Mouse (Mus musculus) T-helper 17 cell (primary cell): ENCODE measurements around the gene Aco2.

Source experiments
- in situ Hi-C, 2 experiments: fragments of 300-600 bp; cut with MboI, MseI; formaldehyde crosslinking; loops; 1 replicate in 1 of 2; 2 replicates in 1 of 2; pipeline ENCODE4 v1.15.1; 2025; ENCODE audit warnings: high pct_unique_total_duplicates in 2 of 2

The Aco2 gene

DNA sequence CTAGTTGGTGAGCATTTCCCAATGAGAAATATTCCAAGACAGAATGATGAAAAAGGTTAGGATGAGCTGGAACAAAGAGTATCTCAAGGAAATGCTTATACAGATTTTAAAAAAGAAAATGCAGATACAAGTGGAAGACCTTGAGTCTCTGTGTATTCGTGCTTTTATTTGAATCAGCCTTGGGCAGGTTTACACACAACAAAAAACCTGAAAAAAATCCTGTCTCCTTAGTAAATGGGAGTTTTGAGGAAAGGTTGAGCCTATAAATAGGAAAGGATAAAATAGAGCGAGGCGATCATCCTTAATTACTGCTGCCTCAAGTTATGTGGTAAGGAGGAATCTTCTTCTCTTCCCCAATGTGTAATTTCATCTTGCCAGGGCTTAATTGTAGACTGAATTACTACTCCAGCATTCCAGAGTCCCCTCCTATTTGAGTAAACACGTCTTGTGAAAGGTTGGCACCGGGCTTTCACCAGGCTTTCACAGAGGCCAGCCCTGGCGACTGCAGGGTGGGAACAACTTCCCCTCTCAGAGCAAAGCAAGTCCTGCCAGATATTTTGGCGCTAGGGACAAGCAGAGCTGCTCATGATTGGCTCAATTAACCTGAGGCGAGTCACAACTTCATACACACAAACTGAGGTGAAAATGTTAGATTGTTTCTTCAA, 11.5 kb upstream of the Aco2 start:
- in situ Hi-C loops = loop anchor here in 1 of 2 experiments (25.0 kb wide), 1 partner anchor 1252 kb away; the partner anchor contains the start of gene Rrp7a

DNA sequence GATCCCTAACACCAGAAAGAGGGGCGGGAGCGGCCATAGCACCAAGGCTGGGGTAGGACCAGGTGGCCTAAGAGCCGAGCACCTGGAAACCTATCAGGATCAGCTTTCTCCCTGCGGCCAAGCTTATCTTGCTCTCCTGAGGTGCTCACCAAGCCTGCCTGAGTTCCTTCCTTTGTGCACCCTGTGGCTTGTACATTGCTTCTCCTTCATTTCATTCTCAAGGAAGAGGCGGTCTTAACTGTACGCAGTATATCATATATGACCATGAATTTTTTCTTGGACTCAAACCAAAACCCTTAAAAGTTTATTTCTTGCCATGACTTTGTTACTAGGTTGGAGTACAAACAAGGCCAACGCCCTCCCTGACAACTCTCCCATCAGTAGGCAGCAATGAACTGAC, 7.9 kb upstream of the Aco2 start:
- in situ Hi-C loops = loop anchor here in 1 of 2 experiments (25.0 kb wide), 1 partner anchor 1248 kb away; the partner anchor contains the start of gene Rrp7a

DNA sequence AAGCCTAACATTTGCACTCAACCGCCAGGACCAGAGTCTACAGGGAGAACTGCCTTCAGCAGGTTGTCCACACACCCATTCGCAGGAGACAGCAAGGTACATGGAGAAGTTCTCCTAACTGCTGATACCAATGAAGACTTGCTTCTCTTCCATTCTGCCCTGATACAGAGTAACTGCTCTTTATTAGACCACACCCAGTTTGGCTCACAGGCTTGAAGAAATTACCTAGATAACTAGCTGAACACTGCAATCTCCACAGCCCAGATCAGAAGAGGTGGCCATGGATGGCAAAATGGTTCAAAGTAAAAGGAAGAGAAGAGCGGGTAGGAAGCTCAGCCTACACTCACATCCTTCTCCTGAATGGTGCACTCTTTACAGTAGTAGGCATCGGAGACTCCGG, 2.1 kb upstream of the Aco2 start:
- in situ Hi-C loops = loop anchor here in 1 of 2 experiments (25.0 kb wide), 1 partner anchor 1242 kb away; the partner anchor contains the start of gene Rrp7a

DNA sequence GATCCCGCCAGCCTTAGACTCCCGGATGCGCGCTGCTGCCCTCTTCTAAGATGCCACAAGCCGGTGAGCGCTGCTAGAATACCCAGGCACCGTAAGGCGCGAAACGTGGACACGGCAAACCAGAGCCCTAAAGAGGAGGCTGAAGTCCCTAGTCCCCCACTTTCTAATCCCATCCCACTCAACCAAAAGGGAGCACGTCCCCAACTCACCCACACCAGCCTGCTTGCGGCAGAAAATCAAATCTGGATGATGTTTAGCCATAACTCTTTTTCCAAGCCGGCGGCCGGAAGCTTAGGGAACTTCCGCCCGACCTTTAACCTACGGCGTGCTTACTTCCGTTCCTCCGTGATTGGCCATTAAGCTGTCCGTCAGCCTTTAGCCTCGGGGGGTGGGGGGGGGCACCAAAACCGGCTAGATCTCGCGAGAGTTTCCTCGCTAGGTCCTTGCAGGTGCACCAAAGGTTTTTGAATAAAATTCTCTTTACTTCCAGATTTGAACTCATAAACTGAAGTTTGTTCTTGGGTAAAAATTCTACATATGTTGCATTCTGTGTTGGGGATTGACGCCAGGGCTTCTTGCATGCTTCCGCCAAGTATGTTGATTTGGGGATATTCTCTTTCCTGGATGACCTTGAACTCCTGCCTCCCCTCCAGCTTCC, 376 bp upstream of the Aco2 start, which contains the start of gene Phf5a:
Phf5a (minus strand) TSS at position 308 of the 658 bp plus-strand sequence.
- in situ Hi-C loops = loop anchor here in 1 of 2 experiments (25.0 kb wide), 1 partner anchor 1241 kb away; the partner anchor contains the start of gene Rrp7a

DNA sequence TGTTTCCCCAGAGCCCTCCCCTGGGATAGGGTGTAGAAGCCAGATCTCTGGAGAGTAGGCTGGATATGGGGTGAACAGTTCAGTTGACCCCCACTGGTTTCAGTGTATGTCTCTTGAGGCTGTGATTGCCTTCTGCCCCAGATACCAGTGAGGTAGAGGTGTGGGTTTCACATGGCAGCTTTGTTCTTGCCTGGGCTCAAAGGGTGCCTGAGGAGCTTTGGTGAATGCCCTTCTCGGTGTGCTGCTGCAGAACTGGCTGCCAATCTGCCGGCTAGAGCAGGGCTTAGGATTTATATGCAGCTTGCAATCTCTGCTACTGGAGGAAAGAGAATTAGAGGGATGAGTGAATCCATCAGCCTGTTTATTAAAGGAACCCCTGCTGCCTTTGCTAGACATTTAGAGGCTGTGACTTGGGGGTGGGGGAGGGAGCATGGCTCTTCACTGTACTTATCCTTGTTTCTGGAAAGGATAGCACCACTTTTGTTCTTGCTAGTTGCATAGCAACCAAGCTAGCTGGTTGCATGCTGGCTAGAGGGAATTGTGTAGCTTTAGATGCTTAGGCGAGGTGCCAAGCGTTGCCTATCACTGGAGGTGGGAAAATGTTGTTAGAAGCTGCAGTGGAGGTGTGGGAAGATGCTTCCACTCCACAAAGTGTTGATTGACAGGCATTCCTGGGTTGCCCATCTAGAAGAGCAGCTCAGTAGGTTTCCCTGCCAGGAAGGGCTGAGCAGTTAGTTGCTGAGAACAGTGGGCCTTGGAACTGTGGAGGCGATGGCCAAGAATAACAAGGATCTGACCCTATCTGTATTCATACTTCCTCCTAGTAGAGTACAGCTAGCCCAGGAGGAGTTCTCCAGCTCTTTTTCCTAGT, 7.7 kb downstream of the Aco2 start:
- in situ Hi-C loops = no loop called here

DNA sequence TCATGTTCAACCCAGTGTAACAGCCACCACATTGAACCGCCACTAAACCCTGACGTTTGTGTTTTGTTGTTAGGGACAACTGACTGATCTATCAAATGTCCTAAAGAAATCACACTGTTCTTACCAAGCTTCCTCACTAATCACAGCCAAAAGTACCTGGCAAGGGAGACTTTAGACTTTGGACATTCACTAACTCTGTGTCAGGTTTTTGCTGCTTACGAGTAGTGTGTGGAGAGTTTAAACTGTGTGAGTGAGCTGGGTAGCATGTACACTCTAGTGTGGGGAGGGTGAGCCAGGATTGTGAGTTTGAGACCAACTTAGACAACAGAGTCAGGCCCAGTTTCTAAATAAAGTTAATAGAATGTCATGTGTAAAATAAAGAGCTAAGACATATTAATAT, 10.2 kb downstream of the Aco2 start:
- in situ Hi-C loops = no loop called here

DNA sequence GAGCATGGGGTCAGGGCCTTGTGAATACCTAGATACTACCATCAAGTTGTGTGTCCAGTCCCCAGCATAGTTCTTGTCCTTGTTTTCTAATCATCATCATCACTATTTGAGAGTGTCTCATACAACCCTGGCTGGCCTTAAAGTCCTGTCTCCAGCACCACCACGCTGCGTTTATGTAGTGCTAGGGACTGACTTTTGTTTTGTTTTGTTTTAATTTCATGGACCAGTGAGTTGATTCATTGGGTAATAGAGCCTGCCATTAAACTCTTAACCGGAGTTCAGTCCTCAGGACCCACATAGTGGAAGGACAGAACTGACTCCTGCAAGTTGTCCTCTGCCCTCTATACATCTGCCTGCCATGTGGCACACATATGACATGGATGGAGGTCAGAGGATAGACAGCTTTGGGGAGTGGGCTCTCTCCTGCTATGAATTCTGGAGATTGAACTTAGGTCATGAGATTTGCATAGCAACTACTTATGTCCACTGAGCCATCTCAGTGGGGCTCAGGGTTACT, 13.4 kb downstream of the Aco2 start:
- in situ Hi-C loops = no loop called here

DNA sequence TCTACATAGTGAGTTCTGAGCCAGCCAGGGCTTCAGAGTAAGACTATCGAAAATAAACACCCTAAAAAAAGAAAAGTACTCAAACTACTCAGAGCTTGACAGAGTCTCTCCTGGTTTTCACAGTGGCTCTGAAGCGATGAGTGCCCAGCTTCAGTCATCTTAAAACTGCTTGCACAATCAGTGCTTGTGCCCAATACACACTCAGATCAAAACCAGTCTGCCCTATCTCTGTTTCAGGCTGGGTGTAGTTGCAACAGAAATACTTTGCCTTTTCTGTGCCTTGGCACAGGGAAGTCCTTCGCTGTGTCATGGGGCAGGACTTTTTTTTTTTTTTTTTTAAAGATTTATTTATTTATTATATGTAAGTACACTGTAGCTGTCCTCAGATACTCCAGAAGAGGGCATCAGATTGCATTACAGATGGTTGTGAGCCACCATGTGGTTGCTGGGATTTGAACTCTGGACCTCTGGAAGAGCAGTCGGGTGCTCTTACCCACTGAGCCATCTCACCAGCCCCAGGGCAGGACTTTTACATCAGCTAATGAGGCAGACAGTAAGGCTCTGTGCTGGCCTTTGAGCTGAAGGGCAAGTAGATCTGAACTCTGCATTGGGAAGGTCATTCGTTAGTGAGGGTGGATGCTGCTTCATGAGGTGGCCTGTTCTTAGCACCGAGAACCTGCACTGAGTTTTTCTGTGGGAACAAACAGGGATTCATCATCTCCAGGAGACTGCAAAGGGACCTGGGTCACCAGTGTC, 14.9 kb downstream of the Aco2 start:
- in situ Hi-C loops = no loop called here

DNA sequence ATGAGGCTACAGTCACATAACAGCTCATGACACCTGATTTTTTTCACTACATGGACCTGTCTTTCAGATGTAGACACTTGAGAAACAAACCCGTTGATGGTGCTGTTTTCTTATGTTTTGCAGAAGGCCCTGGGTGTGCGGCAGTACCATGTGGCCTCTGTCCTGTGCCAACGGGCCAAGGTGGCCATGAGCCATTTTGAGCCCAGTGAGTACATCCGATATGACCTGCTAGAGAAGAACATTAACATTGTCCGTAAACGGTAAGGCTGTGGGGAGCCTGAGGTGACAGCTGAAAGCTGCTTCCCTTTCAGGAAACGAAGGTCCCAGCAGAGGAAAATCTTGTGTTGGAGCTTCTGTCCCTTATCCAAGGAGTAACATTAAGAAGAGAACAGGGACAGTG, 17.1 kb downstream of the Aco2 start:
- in situ Hi-C loops = no loop called here

DNA sequence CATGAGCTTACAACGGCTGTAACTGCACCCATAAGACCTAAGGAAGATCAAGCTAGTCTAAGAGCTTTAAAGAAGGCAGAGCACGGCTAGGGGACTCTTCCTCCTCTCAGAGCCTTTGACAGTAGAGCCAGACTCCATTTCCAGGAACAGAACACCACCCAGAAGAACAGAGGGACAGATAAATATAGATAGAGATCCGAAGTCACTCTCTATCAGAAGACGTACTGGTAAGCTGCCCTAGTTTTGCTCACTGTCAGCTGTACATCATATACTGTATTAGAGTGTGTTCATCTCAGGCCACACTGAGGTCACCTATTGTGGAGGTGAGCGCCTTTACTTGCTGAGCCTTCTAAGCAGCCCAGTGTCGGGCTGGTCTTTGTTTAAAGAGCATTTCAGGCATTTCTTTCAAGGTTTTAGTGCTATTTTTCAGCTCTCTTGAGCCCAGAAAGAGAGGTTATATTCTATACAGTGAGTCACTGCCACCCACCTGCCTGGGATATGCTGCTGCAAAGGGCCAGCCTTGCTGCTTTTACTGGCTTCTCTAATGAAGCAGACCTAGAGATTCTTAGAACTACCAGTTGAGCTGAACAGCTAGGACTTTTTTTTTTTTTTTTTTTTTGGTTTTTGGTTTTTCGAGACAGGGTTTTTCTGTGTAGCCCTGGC, 19.2 kb downstream of the Aco2 start:
- in situ Hi-C loops = loop anchor here in 1 of 2 experiments (10.0 kb wide), 1 partner anchor 664 kb away; the partner anchor contains the start of gene Cyp2d12

DNA sequence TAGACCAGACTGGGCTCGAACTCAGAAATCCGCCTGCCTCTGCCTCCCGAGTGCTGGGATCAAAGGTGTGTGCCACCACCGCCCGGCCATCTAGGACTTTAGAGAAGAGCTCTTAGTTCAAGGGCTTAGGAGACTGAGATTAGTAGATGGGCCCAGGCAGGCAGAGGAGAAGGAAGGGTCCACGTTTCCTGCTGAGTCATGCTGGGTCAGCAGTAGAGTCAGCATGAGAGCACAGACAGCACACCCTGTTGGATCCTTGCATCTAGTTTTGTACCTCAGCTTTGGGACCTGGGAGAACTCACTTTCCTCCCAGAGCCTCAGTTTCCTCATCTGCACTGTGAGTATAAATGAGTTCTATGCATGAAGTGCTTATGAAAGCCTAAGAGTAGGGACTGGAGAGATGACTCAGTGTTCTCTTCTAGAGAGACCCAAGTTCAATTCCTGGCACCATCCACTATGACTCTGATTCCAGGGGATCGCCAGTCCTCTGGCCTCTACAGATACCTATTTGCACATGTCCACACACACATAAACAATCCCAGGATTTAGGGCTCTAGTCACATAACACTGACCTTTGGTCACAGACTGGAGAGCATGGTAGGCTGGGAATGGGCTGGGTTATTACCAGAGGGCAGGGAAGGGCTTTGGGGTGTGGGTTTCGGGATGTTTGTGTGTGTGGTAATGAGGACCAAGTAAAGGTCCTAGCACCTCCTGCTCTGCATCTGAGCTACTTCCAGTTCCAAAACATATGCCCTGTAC, 19.9 kb downstream of the Aco2 start:
- in situ Hi-C loops = loop anchor here in 1 of 2 experiments (10.0 kb wide), 1 partner anchor 663 kb away; the partner anchor contains the start of gene Cyp2d12

DNA sequence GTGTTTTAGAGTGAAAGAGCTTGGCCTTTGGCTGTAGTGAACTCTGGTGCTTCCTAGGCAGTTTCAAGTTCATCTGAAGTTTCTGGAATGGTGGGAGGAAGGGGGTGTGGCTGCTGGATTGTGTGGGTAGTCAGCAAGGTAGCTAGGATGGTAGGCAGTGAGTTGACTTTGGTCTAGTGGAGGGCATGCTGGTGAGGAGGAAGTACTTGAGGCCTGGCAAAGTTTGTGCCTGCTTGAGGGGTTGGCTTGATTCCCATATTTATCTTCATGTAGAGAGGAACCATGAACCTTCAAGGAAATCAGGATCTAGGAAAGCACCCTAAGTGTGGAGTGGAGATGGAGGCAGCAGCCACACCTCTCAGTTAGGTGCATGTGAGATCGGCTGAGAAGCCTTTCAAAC, 21.9 kb downstream of the Aco2 start:
- in situ Hi-C loops = loop anchor here in 1 of 2 experiments (10.0 kb wide), 1 partner anchor 661 kb away; the partner anchor contains the start of gene Cyp2d12

DNA sequence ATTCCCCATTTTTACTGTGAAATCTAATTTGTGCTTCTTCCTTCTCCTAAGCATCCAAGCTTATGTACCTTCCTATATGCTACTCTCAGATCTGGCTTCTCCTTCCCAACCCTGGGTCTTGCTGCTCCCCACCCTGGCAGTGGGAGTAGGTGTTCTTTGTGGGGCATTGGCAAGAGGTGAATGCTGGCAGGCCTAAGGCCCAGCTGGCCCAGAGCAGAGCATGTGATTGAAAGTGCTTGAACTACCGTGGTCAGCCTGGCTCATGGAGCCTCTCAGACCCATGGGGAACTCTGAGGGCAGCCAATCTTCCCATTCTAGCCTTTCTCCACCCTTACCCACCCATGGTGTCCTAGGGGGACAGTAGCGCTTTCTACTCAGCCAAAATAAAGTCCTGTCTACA, 24.3 kb downstream of the Aco2 start:
- in situ Hi-C loops = loop anchor here in 1 of 2 experiments (10.0 kb wide), 1 partner anchor 658 kb away; the partner anchor contains the start of gene Cyp2d12

DNA sequence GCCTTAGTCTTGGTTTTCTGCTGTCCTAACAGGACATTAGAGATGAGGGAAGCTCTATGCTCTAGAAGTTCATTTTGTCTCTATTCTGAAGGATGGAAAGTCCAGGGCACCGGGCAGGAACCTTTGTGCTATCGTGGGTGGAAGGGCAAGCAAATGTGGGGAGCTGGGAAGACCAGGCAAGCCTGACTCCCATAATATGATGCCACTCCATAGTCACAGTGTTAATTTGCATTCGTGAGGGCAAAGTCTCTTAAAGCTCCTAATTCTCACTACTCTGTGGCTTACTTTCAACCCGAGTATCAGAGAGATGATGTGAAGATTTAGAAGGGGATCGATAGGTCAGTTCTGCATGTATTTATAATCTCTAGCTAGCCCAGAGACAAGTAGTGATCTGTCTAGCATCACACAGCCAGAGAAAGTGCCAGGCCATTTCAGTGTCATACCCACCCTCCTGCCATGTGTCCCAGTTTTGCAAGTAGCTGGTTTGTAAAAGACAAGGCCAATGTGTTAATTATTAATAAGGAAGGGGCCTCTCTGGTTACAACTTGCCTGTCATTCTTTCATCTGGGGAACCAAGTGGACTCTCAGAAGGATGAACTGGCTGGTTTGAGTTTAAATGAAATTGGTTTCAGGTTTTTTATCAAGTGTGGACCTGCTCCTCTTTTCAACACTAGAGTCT, 25.6 kb downstream of the Aco2 start:
- in situ Hi-C loops = loop anchor here in 1 of 2 experiments (10.0 kb wide), 1 partner anchor 657 kb away; the partner anchor contains the start of gene Cyp2d12

DNA sequence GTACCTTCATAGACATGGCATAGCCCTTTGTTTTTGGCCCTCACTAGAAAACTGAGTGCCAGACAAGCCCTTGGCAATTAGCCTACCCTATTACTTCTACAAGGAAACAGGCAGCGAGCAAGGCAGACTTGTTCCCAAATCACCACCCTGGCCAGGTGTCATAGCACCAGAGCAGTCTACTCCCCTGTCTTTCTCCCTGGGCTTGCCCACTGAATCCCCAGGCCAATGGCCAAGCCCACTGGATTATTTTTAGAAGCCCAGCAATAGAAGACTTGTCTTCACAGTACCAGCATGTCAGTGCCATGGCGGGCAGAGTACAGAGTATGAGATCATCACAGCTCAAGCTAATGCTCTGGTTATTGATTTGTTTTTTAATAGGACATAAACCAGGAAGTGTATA, 26.6 kb downstream of the Aco2 start:
- in situ Hi-C loops = loop anchor here in 1 of 2 experiments (10.0 kb wide), 1 partner anchor 656 kb away; the partner anchor contains the start of gene Cyp2d12

DNA sequence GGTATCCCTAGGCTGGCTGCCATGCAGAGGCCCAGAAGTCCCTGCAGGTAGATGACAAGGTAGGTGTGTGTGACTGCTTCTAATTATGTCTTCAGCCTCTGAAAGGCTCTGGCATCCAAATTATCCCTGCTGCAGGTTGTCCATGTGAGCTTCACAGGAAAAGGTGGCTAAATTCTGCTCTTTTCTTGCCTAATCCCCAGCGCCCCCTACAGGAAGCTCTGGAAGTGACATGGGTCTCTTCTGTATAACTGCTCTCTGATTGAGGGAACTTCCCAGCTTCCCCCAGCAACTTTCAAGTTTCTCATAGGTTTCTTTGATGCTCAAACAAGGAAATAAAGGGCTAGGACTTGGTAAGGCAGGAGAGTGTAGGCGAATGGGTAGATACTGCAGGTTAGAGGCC, 32.8 kb downstream of the Aco2 start:
- in situ Hi-C loops = loop anchor here (5.0 kb wide), 1 partner anchor 73 kb away; no protein-coding TSS in a partner anchor

DNA sequence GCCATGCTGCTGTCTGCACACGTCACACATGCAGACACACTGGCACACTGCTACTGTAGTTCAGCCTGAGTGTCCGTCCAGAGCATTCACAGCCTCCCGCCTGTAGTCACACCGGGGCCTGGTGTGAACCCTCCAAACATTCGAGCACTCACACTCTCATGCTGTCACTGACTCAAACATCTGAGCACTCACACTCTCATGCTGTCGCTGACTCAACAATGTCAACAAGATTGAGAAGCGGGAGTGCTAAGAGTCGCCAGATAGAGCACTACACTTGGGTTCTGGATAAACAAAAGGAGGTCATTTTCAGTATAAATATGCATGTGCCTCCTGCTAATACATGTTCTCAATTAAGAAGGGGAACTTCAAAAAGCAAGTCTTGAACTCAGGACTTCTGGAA, 35.8 kb downstream of the Aco2 start:
- in situ Hi-C loops = loop anchor here (5.0 kb wide), 1 partner anchor 76 kb away; no protein-coding TSS in a partner anchor

DNA sequence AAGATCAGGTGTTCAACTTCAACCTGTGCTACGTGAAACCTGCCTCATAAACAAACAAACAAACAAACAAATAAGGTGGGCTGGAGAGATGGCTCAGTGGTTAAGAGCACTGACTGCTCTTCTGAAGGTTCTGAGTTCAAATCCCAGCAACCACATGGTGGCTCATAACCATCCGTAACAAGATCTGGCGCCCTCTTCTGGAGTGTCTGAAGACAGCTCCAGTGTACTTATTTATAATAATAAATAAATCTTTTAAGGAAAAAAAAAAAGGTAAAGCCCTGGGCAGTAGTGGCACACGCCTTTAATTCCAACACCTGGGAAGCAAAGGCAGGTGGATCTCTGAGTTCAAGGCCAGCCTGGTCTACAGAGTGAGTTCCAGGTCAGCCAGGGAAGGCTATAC, 36.7 kb downstream of the Aco2 start:
- in situ Hi-C loops = loop anchor here (5.0 kb wide), 1 partner anchor 76 kb away; no protein-coding TSS in a partner anchor
